Mouse (Mus musculus): ENCODE measurements around the gene Mrtfa. TPM values are rescaled to one million over a fixed set of nuclear protein-coding genes. Genes with fewer than 3 reads are reported as not detected.

Mrtfa gene
- polyA plus RNA-seq, 1 experiment from 2014 or later: 32.0 TPM

- no peaks in the 10 kb centered on the region for H3K9me3 ChIP-seq
- no peaks in the 10 kb centered on the region for H3K27me3 ChIP-seq
- H3K4me1 ChIP-seq (replicated peaks): peaks cover 11% of the 10 kb centered on the region
- no peak overlapping the region for H3K9ac ChIP-seq (replicated peaks)
- no peak for ATAC-seq
- H3K4me2 ChIP-seq (replicated peaks): no peak overlapping the region
- no peaks in the 10 kb centered on the region for H3K36me3 ChIP-seq
- H3K27ac ChIP-seq: no peak overlapping the region
- no peak overlapping the region for H3K4me3 ChIP-seq (replicated peaks)
- 97% methylated on average over 4 of the region's 4 CpGs for WGBS
Observed at GRCm38 (mm10) chr15:81093032-81093431, 97.5 kb downstream of the Mrtfa start.

- no peak overlapping the region for H3K27ac ChIP-seq
- no peak overlapping the region for H3K9ac ChIP-seq (replicated peaks)
- no peaks in the 10 kb centered on the region for H3K27me3 ChIP-seq
- no peak for ATAC-seq
- peaks cover 15% of the 10 kb centered on the region for H3K4me1 ChIP-seq (replicated peaks)
- no peak overlapping the region for H3K4me2 ChIP-seq (replicated peaks)
- H3K4me3 ChIP-seq (replicated peaks): no peak overlapping the region
- H3K9me3 ChIP-seq: no peaks in the 10 kb centered on the region
- 80% methylated on average over 9 of the region's 9 CpGs for whole genome bisulfite sequencing
- H3K36me3 ChIP-seq: no peaks in the 10 kb centered on the region
Observed at GRCm38 (mm10) chr15:81091718-81092117, 98.8 kb downstream of the Mrtfa start.

DNA sequence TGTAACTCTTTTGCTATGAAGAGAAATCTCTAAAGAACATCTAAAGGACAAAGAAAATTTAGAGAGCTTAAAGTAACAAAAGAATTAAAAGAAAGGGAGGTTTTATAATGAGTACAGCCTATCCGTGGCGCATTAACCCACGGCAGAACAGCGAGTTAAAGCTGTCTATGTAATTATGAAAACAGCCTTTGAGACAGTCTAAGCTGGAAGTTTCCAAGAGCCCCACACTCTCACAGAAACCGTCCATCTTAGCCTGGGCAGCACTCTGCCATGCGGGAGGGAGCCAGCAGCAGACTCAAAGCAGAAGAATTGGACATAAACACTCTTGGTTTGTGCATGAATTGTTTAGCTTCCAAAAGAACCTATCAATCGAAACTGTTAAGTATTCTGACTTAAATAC lies 103.0 kb downstream of the Mrtfa start:
- no peaks in the 10 kb centered on the region for H3K36me3 ChIP-seq
- no peak overlapping the region for H3K4me3 ChIP-seq (replicated peaks)
- no peak for ATAC-seq
- WGBS: 32% methylated on average over 7 of the region's 7 CpGs
- peak overlapping the region; percentile 36; the same call in 1 of the 2 replicates for H3K27ac ChIP-seq
- H3K4me2 ChIP-seq (replicated peaks): no peak overlapping the region
- H3K9me3 ChIP-seq: no peaks in the 10 kb centered on the region
- H3K4me1 ChIP-seq (replicated peaks): peaks cover 22% of the 10 kb centered on the region
- H3K27me3 ChIP-seq: no peaks in the 10 kb centered on the region
- H3K9ac ChIP-seq (replicated peaks): no peak overlapping the region

GRCm38 (mm10) chr15:81086644-81087480 lies 103.7 kb downstream of the Mrtfa start:
- Histone ChIP-seq H3K27ac (no peak overlapping the region), H3K4me3 (replicated peaks) (no peak overlapping the region), H3K9me3 (no peaks in the 10 kb centered on the region)

GRCm38 (mm10) chr15:81083826-81084225 lies 106.7 kb downstream of the Mrtfa start:
- no peak overlapping the region for H3K9ac ChIP-seq (replicated peaks)
- 89% methylated on average over 9 of the region's 9 CpGs for WGBS
- no peak overlapping the region for H3K27ac ChIP-seq
- no peaks in the 10 kb centered on the region for H3K27me3 ChIP-seq
- no peaks in the 10 kb centered on the region for H3K36me3 ChIP-seq
- H3K4me3 ChIP-seq (replicated peaks): no peak overlapping the region
- peaks cover 22% of the 10 kb centered on the region for H3K4me1 ChIP-seq (replicated peaks)
- H3K4me2 ChIP-seq (replicated peaks): no peak overlapping the region
- no peak for ATAC-seq
- H3K9me3 ChIP-seq: no peaks in the 10 kb centered on the region

More at GRCm38 (mm10) chr15:81086644-81087480, 103.7 kb downstream of the Mrtfa start:
- Histone ChIP-seq H3K4me2 (replicated peaks) (no peak overlapping the region), H3K27me3 (no peaks in the 10 kb centered on the region), H3K4me1 (replicated peaks) (peaks cover 22% of the 10 kb centered on the region), H3K9ac (replicated peaks) (no peak overlapping the region), H3K36me3 (no peaks in the 10 kb centered on the region)
- no peak for ATAC-seq
- 89% methylated on average over 8 of the region's 8 CpGs for WGBS

GRCm38 (mm10) chr15:81083281-81083680 lies 107.3 kb downstream of the Mrtfa start:
- H3K4me1 ChIP-seq (replicated peaks): peaks cover 19% of the 10 kb centered on the region
- H3K27ac ChIP-seq: no peak overlapping the region
- no peaks in the 10 kb centered on the region for H3K36me3 ChIP-seq
- H3K9ac ChIP-seq (replicated peaks): no peak overlapping the region
- H3K4me2 ChIP-seq (replicated peaks): no peak overlapping the region
- ATAC-seq: no peak
- WGBS: 91% methylated on average over 4 of the region's 4 CpGs
- no peaks in the 10 kb centered on the region for H3K27me3 ChIP-seq
- no peaks in the 10 kb centered on the region for H3K9me3 ChIP-seq
- H3K4me3 ChIP-seq (replicated peaks): no peak overlapping the region

GRCm38 (mm10) chr15:81081216-81081615 lies 109.3 kb downstream of the Mrtfa start:
- peaks cover 2% of the 10 kb centered on the region; the same call in 1 of the 2 replicates for H3K4me1 ChIP-seq (replicated peaks)
- H3K9me3 ChIP-seq: no peaks in the 10 kb centered on the region
- no peaks in the 10 kb centered on the region for H3K36me3 ChIP-seq
- no peak for ATAC-seq
- H3K27ac ChIP-seq: no peak overlapping the region
- no peak overlapping the region for H3K4me2 ChIP-seq (replicated peaks)
- H3K9ac ChIP-seq (replicated peaks): no peak overlapping the region
- no peaks in the 10 kb centered on the region for H3K27me3 ChIP-seq
- WGBS: 93% methylated on average over 4 of the region's 4 CpGs
- no peak overlapping the region for H3K4me3 ChIP-seq (replicated peaks)

DNA sequence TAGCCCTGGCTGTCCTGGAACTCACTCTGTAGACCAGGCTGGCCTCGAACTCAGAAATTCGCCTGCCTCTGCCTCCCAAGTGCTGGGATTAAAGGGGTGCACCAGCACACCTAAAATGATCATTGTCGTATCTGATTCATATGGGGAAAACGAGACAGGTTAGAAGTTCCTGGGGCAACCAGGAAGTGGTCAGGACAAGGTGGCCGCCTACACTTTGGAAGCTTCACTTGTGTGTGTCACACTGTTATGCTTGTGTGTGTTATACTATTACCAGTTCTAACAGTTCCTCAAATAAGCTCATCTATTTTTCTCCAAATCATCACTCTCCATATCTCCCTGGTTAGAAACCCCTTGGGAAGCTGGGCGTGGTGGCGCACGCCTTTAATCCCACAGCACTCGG lies 110.2 kb downstream of the Mrtfa start:
- Histone ChIP-seq H3K4me1 (replicated peaks) (no peaks in the 10 kb centered on the region), H3K27ac (no peak overlapping the region), H3K4me3 (replicated peaks) (no peak overlapping the region), H3K9me3 (no peaks in the 10 kb centered on the region), H3K36me3 (no peaks in the 10 kb centered on the region), H3K27me3 (no peaks in the 10 kb centered on the region), H3K4me2 (replicated peaks) (no peak overlapping the region), H3K9ac (replicated peaks) (no peak overlapping the region)
- WGBS: 97% methylated on average over 9 of the region's 9 CpGs
- ATAC-seq: no peak

GRCm38 (mm10) chr15:81079255-81079654 lies 111.3 kb downstream of the Mrtfa start:
- H3K4me2 ChIP-seq (replicated peaks): no peak overlapping the region
- no peaks in the 10 kb centered on the region for H3K9me3 ChIP-seq
- ATAC-seq: no peak
- H3K27ac ChIP-seq: no peak overlapping the region
- no peaks in the 10 kb centered on the region for H3K4me1 ChIP-seq (replicated peaks)
- H3K9ac ChIP-seq (replicated peaks): no peak overlapping the region
- no peak overlapping the region for H3K4me3 ChIP-seq (replicated peaks)
- H3K27me3 ChIP-seq: no peaks in the 10 kb centered on the region
- WGBS: 92% methylated on average over 3 of the region's 3 CpGs
- H3K36me3 ChIP-seq: no peaks in the 10 kb centered on the region

- Histone ChIP-seq H3K9ac (replicated peaks) (no peak overlapping the region), H3K9me3 (no peaks in the 10 kb centered on the region), H3K36me3 (no peaks in the 10 kb centered on the region), H3K4me1 (replicated peaks) (no peaks in the 10 kb centered on the region), H3K4me3 (replicated peaks) (no peak overlapping the region), H3K27me3 (no peaks in the 10 kb centered on the region), H3K27ac (no peak overlapping the region), H3K4me2 (replicated peaks) (no peak overlapping the region)
- no peak for ATAC-seq
- 93% methylated on average over 4 of the region's 4 CpGs for WGBS
Observed at GRCm38 (mm10) chr15:81077551-81077950, 113.0 kb downstream of the Mrtfa start.

- no peak overlapping the region for H3K4me3 ChIP-seq (replicated peaks)
- no peaks in the 10 kb centered on the region for H3K36me3 ChIP-seq
- H3K27me3 ChIP-seq: no peaks in the 10 kb centered on the region
- no peak for ATAC-seq
- 95% methylated on average over 1 of the region's 1 CpGs for WGBS
- no peaks in the 10 kb centered on the region for H3K4me1 ChIP-seq (replicated peaks)
- no peaks in the 10 kb centered on the region for H3K9me3 ChIP-seq
- no peak overlapping the region for H3K27ac ChIP-seq
- no peak overlapping the region for H3K4me2 ChIP-seq (replicated peaks)
- no peak overlapping the region for H3K9ac ChIP-seq (replicated peaks)
Observed at GRCm38 (mm10) chr15:81074543-81074942, 116.0 kb downstream of the Mrtfa start.

- Histone ChIP-seq H3K27ac (no peak overlapping the region), H3K4me2 (replicated peaks) (no peak overlapping the region), H3K4me1 (replicated peaks) (no peaks in the 10 kb centered on the region), H3K9ac (replicated peaks) (no peak overlapping the region), H3K9me3 (0 out of 2 replicates have a peak, but pooled peaks cover 1% of the 10 kb centered on the region), H3K27me3 (no peaks in the 10 kb centered on the region), H3K4me3 (replicated peaks) (no peak overlapping the region), H3K36me3 (peaks cover 4% of the 10 kb centered on the region; the same call in 1 of the 2 replicates)
- no peak for ATAC-seq
- WGBS: 77% methylated on average over 2 of the region's 2 CpGs
Observed at GRCm38 (mm10) chr15:81073751-81074150, 116.8 kb downstream of the Mrtfa start.

Measured in midbrain, embryonic 13.5 days (tissue).